Mouse (Mus musculus) gastrocnemius, postnatal 14 days (tissue): Measurements from ENCODE around the gene Kdm6b. TPM values are rescaled to one million over a fixed set of nuclear protein-coding genes. Genes with fewer than 3 reads are reported as not detected.
"Not testable (repeated sequence)": the region's sequence is repeated elsewhere in the genome, so short reads cannot be mapped to it uniquely, and the experiment has no call there.

ENCODE experiments used
- DNase-seq: peaks from one replicate; pipeline ENCODE4 v3.0.0; 2021; ENCODE audit warnings: mixed read lengths
- intact Hi-C: fragments of 180-260 bp; cut with DNase I; formaldehyde crosslinking; loops from one replicate; pipeline ENCODE4 v1.15.1; 2025; ENCODE audit warnings: low total_unique reads
- total RNA-seq, 2 experiments: library from RNA; stranded (reverse); gene quantifications; 2 replicates each; pipeline ENCODE4 v1.2.3; 2021

Gene Kdm6b
- total RNA-seq, 2 experiments from 2014 or later: 30.3 to 31.4 TPM

DNA sequence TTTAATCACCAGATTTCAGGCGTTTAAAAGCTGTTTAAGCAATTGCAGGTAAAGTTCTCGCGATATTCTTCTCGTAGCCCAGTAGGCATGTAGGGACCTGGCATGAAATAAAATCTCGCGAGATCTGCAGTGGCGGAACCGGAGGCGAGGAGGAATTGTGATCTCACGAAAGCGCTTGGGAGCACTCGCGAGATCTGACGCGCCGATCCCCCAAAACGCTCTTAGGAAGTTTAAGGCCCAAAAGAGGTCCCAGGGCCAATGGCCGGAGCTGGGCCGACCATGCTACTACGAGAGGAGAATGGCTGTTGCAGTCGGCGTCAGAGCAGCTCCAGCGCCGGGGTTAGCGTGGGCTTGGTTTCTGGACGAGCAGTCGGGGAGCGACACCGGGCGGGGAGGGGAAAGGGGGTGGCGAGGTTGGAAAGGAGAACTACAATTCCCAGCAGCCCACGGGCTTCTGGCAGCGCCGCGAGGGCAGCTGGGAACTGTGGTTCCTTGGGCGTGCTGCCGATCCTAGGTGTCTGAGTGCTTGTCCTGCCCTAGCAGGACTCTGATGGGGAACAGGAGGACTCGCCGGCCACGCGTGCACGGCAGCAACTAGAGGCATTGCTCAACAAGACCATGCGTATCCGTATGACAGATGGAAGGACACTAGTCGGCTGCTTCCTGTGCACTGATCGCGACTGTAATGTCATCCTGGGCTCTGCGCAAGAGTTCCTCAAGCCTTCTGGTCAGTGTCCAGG is 17.7 kb downstream of the Kdm6b start:
- peak; percentile 95 for DNase-seq
- intact Hi-C loops: no loop called here

DNA sequence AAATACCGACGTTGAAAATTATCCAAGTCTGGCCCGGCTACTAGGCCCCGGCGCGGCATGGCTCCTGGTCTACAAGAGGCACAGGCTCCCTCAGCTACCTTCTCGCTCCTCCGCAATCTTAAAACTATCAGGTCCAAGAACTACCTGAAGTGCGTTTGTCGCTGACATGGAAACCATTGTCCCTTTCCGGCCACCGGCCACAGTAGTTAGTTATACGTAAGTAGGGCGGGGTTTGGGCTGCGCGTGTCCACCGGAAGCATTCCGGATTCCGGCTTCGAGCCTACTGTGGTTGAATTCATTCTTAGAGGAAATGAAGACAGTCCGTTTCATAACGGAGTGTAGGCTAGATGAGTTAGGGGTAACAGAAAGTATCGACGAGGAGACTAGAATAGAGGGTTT is 18.2 kb downstream of the Kdm6b start, which contains the start of the genes Naa38 and Cyb5d1:
Naa38 (plus strand) TSS at position 253 of the 399 bp plus-strand sequence.
Cyb5d1 (minus strand) TSS at position 397 of the 399 bp plus-strand sequence.
- intact Hi-C loops: not testable (repeated sequence)

DNA sequence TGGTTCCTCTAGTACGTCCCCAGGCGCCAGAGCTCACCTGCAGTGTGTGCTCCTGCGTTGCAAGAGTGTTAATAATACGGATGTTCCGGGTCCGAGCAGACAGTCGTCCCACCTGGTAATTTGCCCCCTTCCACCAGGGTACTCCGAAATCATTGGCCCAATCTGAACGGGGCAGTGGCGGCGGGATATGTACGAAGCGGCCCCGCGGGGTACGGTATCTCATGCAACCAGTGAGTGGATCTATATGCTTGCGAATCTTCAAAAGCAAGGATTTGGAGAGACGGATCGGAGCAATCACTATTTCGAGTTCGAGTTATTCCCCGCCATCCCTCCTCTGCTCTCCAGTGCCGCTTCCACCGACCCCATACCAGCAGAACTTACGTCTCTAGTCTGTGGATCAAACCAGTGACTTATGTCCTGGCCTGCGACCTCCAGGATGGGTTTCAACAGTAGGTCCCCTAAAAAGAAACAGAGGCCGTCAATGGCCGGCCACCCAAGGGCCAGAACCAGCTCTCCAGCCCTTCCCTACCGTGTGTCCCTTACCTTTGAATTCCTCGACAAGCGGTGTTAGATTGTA is 18.8 kb downstream of the Kdm6b start:
- intact Hi-C loops, DNase-seq: not testable (repeated sequence)

More for the DNA sequence above, 18.2 kb downstream of the Kdm6b start, which contains the start of the genes Naa38 and Cyb5d1:
- peak; percentile 87 for DNase-seq

GRCm38 (mm10) chr11:69390400-69391034 is 23.0 kb downstream of the Kdm6b start:
- intact Hi-C loops: no loop called here
- peak; percentile 53 for DNase-seq

DNA sequence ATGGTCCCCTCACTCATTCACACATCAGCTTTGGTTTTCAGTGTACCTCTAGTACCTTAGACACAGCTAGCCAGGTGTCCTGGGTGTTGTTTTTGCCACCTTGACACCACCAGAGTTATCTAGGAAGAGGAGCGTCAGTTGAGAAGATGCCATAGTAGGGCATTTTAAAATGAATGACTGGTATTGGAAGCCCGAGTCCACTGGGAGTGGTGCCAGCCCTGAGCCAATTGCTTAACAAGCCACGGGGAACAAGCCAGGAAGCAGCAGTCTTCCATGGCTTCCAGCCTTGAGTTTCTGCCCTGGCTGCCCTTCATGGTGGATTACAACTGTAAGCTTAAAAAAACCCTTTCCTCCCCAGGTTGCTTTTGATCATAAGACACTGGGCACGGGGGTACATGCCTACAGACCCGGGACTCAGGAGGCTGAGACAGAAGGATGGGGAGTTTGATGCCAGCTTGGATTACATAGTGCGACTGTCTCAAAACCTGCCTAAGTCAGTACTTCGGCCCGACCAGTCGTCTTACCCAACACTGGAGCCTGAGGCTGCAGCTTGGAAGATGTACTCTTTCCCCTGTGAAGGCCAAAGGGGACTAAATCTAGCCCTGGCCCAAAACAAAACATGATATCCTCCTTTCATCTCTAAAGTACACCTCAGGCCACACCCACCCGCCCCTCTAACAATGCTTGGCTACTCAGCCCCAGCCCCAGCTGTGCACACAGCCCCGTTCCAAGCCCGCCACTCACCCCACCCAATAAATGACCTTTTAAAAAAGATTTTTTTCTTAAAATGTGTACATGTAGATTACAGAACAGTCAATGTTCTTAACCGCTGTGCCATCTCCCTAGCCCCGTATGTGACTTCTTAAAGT is 23.7 kb downstream of the Kdm6b start:
- intact Hi-C loops: loop anchor here (1.0 to 5.0 kb wide), 2 partner anchors 57 to 119 kb away; no protein-coding TSS in a partner anchor
- peak; percentile 69 for DNase-seq

DNA sequence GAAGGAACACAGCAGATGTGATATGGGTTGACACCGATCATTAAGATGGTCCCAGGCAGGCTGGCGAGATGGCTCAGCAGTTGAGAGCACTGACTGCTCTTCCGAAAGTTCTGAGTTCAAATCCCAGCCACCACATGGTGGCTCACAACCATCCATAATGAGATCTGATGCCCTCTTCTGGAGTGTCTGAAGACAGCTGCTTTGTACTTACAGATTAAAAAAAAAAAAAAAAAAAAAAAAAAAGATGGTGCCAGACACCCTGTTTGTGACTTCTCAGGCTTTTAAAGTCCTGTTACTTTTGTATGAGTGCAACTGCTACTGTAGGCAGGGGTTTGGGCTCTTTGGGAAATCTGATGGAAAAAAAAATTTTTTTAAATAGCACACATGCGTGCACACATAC is 24.8 kb downstream of the Kdm6b start:
- intact Hi-C loops: loop anchor here (1.0 to 5.0 kb wide), 2 partner anchors 56 to 118 kb away; no protein-coding TSS in a partner anchor
- DNase-seq: no peak

GRCm38 (mm10) chr11:69386758-69387157 is 26.7 kb downstream of the Kdm6b start:
- intact Hi-C loops: loop anchor here (5.0 kb wide), 1 partner anchor 54 kb away; no protein-coding TSS in a partner anchor
- DNase-seq: no peak

DNA sequence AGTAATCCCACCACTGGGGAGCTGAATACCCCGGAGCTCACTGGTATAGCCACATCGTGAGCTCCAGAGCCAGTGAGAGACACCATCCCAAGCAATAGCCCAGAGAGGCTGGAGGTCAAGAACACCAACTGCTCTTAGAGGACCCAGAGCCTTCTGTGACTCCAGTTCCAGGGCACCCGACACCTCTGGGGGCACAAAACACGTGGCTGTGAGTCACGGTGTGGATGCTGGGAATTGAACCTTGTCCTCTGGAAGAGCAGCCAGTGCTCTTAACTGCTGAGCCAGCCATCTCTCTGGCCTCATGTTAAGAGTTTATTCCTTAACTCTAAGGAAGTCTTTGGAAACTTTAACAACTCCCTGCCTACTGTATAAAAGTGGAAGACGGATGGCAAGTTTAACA is 28.5 kb downstream of the Kdm6b start:
- intact Hi-C loops: loop anchor here (5.0 kb wide), 1 partner anchor 53 kb away; no protein-coding TSS in a partner anchor
- no peak for DNase-seq

- peak; percentile 22 for DNase-seq
- intact Hi-C loops: no loop called here
Measured at GRCm38 (mm10) chr11:69382478-69383105, 30.9 kb downstream of the Kdm6b start.

- DNase-seq: no peak
- intact Hi-C loops: no loop called here
Measured at GRCm38 (mm10) chr11:69381356-69381755, 32.1 kb downstream of the Kdm6b start.

DNA sequence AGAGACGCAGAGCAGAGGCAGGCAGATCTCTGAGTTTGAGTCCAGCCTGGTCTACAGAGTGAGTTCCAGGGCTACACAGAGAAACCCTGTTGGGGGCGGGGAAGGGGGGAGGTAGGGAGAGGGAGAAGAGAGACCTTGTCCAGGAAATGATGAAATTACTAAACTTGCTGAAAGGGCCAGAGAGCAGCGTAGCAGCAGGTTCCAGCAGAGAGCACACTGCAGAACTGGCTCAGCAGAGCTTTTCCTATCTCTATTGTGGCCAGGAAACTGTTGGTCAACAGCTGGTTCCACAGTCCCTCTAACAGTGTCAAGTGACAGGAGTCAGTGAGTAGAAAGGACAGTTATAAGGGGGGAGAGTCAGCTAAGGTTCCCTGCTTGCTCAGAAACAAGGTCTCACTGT is 33.9 kb downstream of the Kdm6b start:
- no peak for DNase-seq
- intact Hi-C loops: no loop called here

DNA sequence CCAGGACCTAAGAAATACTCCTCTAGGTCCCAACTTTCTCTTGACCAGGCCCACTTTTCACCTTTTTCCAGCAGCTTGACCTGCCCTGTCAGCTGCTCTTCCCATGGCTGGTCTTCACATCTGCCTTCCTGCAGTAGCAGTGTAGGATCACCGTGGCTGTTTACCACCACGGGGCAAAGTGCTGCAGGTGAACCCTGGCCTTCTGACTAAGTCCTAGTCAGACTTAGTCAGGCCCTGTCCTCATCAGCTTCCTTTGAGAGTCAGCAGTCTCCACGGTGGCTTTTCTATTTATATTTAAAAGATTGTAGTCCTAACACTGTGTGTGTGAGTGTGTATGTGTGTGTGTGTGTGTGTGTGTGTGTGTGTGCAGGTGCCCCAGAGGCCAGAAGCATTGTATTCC is 35.7 kb downstream of the Kdm6b start:
- intact Hi-C loops: no loop called here
- no peak for DNase-seq

DNA sequence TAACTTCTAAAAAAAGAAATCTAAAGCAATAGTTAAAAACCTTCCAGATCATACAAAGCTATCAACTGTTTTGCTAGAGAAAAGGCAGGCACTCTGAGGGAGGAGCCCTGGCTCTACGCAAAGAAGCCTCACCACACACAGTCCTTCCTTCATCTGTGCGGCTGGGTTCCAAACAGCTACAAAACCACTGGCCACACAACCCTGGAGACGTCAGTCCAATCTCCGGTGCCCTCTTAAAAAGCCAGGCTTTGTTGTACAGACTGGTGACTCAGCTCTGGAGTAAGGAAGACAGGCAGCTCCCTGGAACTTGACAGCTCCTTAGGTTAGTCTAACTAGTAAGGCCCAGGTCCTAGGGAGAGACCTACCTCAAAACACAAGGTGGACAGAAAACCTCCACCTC is 37.8 kb downstream of the Kdm6b start:
- DNase-seq: no peak
- intact Hi-C loops: no loop called here

GRCm38 (mm10) chr11:69373223-69373965 is 40.1 kb downstream of the Kdm6b start:
- intact Hi-C loops: loop anchor here (5.0 kb wide), 1 partner anchor 36 kb away; no protein-coding TSS in a partner anchor
- DNase-seq: no peak

- no peak for DNase-seq
- intact Hi-C loops: loop anchor here (5.0 kb wide), 1 partner anchor 35 kb away; no protein-coding TSS in a partner anchor
Measured at GRCm38 (mm10) chr11:69372780-69373170, 40.7 kb downstream of the Kdm6b start.

DNA sequence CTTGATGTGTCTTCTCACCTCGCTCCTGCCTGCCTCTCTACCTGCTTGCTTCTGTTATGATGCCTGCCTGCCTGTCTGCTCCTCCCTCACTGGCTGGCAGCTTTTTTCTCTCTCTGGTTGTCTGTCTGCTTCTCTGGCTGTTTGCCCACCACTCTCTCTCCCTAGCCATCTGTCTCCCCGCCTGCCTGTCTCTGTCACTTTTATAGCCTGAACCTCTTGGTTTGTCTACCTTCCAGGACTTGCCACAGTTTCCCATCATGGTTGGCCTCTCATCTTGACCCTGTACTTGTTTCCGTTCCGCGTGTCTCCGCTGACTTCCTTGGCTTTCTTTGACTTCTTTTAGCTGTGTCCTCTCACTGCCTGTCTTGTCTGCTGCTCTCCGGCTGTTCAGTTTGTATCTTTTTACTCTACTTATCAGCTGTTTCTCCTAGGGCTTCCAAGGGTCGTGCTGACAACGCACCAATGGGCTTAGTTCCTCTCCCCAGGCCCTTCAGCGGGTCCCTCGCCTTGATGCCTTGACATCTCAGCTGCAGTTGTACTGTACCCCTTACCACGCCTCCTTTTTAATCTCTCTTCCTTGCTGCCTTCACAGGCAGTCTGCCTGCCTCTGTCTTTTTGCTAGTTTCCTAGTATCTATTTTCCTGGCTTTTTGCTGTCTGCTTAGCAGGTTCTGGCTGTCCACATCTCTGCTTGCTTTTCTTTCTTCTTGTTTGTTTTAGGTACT is 41.3 kb downstream of the Kdm6b start:
- DNase-seq: no peak
- intact Hi-C loops: loop anchor here (5.0 kb wide), 1 partner anchor 35 kb away; no protein-coding TSS in a partner anchor

DNA sequence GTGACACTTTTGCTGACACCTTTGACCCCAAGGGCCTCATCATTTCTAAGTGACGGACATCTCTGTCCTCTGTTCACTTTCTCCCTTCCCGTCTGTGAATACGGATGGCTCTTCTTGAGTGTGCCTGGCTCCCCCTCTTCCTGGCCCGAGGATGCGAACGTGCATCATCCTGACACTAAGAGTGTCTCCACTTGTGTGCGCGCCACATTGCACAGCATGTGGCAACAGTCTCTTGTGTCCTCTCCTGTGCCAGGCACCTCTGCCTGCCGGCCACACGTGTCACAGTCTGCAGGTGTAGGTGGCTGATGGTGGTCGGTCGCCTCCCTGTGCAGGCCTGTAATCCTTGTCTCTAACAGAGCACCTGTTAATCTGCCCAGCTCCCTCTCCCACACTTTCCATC is 41.9 kb downstream of the Kdm6b start:
- intact Hi-C loops: loop anchor here (5.0 kb wide), 1 partner anchor 34 kb away; no protein-coding TSS in a partner anchor
- DNase-seq: no peak
